Comparison of ENCODE assay signal across 8 mouse cellular contexts in genomic region chr11:120030145-120030901, GRCm38 (mm10). TPM values are rescaled to one million over a fixed set of nuclear protein-coding genes. Genes with fewer than 3 reads are reported as not detected.
DNase-seq lines count a peak whose midpoint lies in the region; ATAC-seq and TF ChIP-seq lines count a peak whose summit lies in the region.

No protein-coding gene starts in this region.

- TF ChIP-seq CTCF in CH12.LX (conservative IDR thresholded peaks at IDR 0.05 in 1 of 2, IDR thresholded peaks at IDR 0.05 in 1 of 2; ENCODE audit: low read depth in 2 of 2, low read length in 2 of 2): peak; percentile 57 to 91; a peak in 3 of 4 replicates

- H3K9me3 ChIP-seq in CH12.LX (replicated peaks; ENCODE audit: low read length): peaks cover 3% of the 10 kb centered on the region
- H3K9me3 ChIP-seq in hindbrain, embryonic 12.5 days (replicated peaks): no peaks in the 10 kb centered on the region
- H3K9me3 ChIP-seq in limb, embryonic 13.5 days: no peaks in the 10 kb centered on the region
- no peaks in the 10 kb centered on the region for H3K9me3 ChIP-seq in neural tube, embryonic 11.5 days (ENCODE audit: control insufficient read depth, low read length)

- DNase-seq in CH12.LX (ENCODE audit: extremely low read depth) (peak; percentile 58), MEL-GATA-1-ER (ENCODE audit: extremely low read depth, low read depth) (peak; percentile 14)
- peak; percentile 80 for DNase-seq in embryo, embryonic 10 days (ENCODE audit: low spot score)
- DNase-seq in neural tube, embryonic 11.5 days (ENCODE audit: low spot score): peak; percentile 73
- DNase-seq in urinary bladder, postnatal 25 days (ENCODE audit: low spot score): no peak
- no peak for DNase-seq in urinary bladder, adult 18-20 months (ENCODE audit: low spot score in 2 of 2)

- WGBS in hindbrain, embryonic 12.5 days: 33% methylated on average over 10 of the region's 10 CpGs
- WGBS in limb, embryonic 13.5 days: 37% methylated on average over 10 of the region's 10 CpGs
- WGBS in neural tube, embryonic 11.5 days: 40% methylated on average over 10 of the region's 10 CpGs

- no peak for TF ChIP-seq POLR2A in CH12.LX (IDR thresholded peaks at IDR 0.05; ENCODE audit: low read depth, low read length)

- in situ Hi-C loops in CH12.LX (cut with MboI; ENCODE audit: low pct_ligation_motif_present, low pct_unique_long_range_greater_than_20kb, low sequenced_read_pairs): no loop called here

- H3K9ac ChIP-seq in CH12.LX (ENCODE audit: insufficient read depth, low read depth): no peak overlapping the region
- no peak overlapping the region for H3K9ac ChIP-seq in hindbrain, embryonic 12.5 days
- H3K9ac ChIP-seq in limb, embryonic 13.5 days: no peak overlapping the region
- no peak overlapping the region for H3K9ac ChIP-seq in neural tube, embryonic 11.5 days (ENCODE audit: low read length)

- H3K79me2 ChIP-seq in CH12.LX (replicated peaks; ENCODE audit: control insufficient read depth, extremely low read depth, insufficient read depth, poor library complexity, severe bottlenecking): no peaks in the 10 kb centered on the region

- no peak overlapping the region for H3K4me2 ChIP-seq in CH12.LX (ENCODE audit: insufficient read depth, low read depth, poor library complexity, severe bottlenecking)
- no peak overlapping the region for H3K4me2 ChIP-seq in hindbrain, embryonic 12.5 days (replicated peaks)
- no peak overlapping the region for H3K4me2 ChIP-seq in limb, embryonic 13.5 days (replicated peaks)
- H3K4me2 ChIP-seq in neural tube, embryonic 11.5 days (ENCODE audit: low read depth): no peak overlapping the region

- peaks cover 38% of the 10 kb centered on the region for H3K27me3 ChIP-seq in CH12.LX (replicated peaks)
- no peaks in the 10 kb centered on the region for H3K27me3 ChIP-seq in hindbrain, embryonic 12.5 days
- no peaks in the 10 kb centered on the region for H3K27me3 ChIP-seq in limb, embryonic 13.5 days
- H3K27me3 ChIP-seq in neural tube, embryonic 11.5 days (ENCODE audit: control insufficient read depth, insufficient read depth, low read length): no peaks in the 10 kb centered on the region

- peak; percentile 85 for TF ChIP-seq RAD21 in CH12.LX (IDR thresholded peaks at IDR 0.05; ENCODE audit: low read depth, low read length)

- H3K4me3 ChIP-seq in CH12.LX (replicated peaks in 1 of 3; ENCODE audit: low read depth in 2 of 3, low read length in 2 of 3, poor library complexity in 1 of 3): no peak overlapping the region
- H3K4me3 ChIP-seq in hindbrain, embryonic 12.5 days: no peak overlapping the region
- no peak overlapping the region for H3K4me3 ChIP-seq in limb, embryonic 13.5 days
- no peak overlapping the region for H3K4me3 ChIP-seq in neural tube, embryonic 11.5 days (ENCODE audit: low read depth, low read length)

- H3K27ac ChIP-seq in CH12.LX (ENCODE audit: insufficient read depth, low read depth): no peak overlapping the region
- H3K27ac ChIP-seq in hindbrain, embryonic 12.5 days: no peak overlapping the region
- H3K27ac ChIP-seq in limb, embryonic 13.5 days: no peak overlapping the region
- H3K27ac ChIP-seq in neural tube, embryonic 11.5 days (ENCODE audit: low read depth, low read length): no peak overlapping the region

- TF ChIP-seq EP300 in CH12.LX (IDR thresholded peaks at IDR 0.05; ENCODE audit: low read length): no peak

- peak; percentile 63 for ATAC-seq in hindbrain, embryonic 12.5 days (ENCODE audit: low FRiP score)
- peak; percentile 45; the same call in 1 of the 2 replicates for ATAC-seq in limb, embryonic 13.5 days (ENCODE audit: low FRiP score, low read depth)
- no peak for ATAC-seq in neural tube, embryonic 11.5 days (ENCODE audit: insufficient read depth, low FRiP score, low TSS enrichment)

- dilution Hi-C loops in CH12.LX (cut with MboI; ENCODE audit: extremely low pct_ligation_motif_present, extremely low pct_unique_long_range_greater_than_20kb, low sequenced_read_pairs): no loop called here

- no peaks in the 10 kb centered on the region for H3K36me3 ChIP-seq in CH12.LX (replicated peaks in 1 of 2; ENCODE audit: control insufficient read depth in 1 of 2, insufficient read depth in 1 of 2, low read length in 1 of 2)
- H3K36me3 ChIP-seq in hindbrain, embryonic 12.5 days: no peaks in the 10 kb centered on the region
- no peaks in the 10 kb centered on the region for H3K36me3 ChIP-seq in limb, embryonic 13.5 days
- no peaks in the 10 kb centered on the region for H3K36me3 ChIP-seq in neural tube, embryonic 11.5 days (ENCODE audit: control insufficient read depth, insufficient read depth, low read length)

- H3K4me1 ChIP-seq in CH12.LX (ENCODE audit: control insufficient read depth in 1 of 2, insufficient read depth in 2 of 2): no peaks in the 10 kb centered on the region
- H3K4me1 ChIP-seq in hindbrain, embryonic 12.5 days: no peaks in the 10 kb centered on the region
- peaks cover 13% of the 10 kb centered on the region; the same call in 1 of the 2 replicates for H3K4me1 ChIP-seq in limb, embryonic 13.5 days
- 0 out of 2 replicates have a peak, but pooled peaks cover 2% of the 10 kb centered on the region for H3K4me1 ChIP-seq in neural tube, embryonic 11.5 days (ENCODE audit: control insufficient read depth, insufficient read depth, low read length)

TF ChIP-seq in CH12.LX, 34 proteins besides CTCF, POLR2A, EP300 and RAD21:
- TF ChIP-seq BHLHE40 (IDR thresholded peaks at IDR 0.05; ENCODE audit: low read depth, low read length) (no peak), ELF1 (IDR thresholded peaks at IDR 0.05; ENCODE audit: low read depth, low read length) (no peak), MYC (IDR thresholded peaks at IDR 0.05; ENCODE audit: low read depth, low read length) (0 out of 2 replicates have a peak, but pooled peaks have one; percentile 10), MAFK (IDR thresholded peaks at IDR 0.05; ENCODE audit: insufficient replicate concordance, low read length) (peak; percentile 73; the same call in 1 of the 2 replicates), ZC3H11A (IDR thresholded peaks at IDR 0.05; ENCODE audit: low read depth, low read length) (peak; percentile 47), ZNF384 (IDR thresholded peaks at IDR 0.05; ENCODE audit: low read depth, low read length) (no peak), IRF4 (IDR thresholded peaks at IDR 0.05; ENCODE audit: low read depth, low read length) (0 out of 2 replicates have a peak, but pooled peaks have one; percentile 17), MAZ (IDR thresholded peaks at IDR 0.05; ENCODE audit: low read depth, low read length) (peak; percentile 31; the same call in 1 of the 2 replicates), SIN3A (IDR thresholded peaks at IDR 0.05; ENCODE audit: low read length) (0 out of 2 replicates have a peak, but pooled peaks have one; percentile 47), USF1 (IDR thresholded peaks at IDR 0.05; ENCODE audit: low read depth, low read length) (no peak), SMC3 (IDR thresholded peaks at IDR 0.05; ENCODE audit: low read depth, low read length) (peak; percentile 93), NELFE (IDR thresholded peaks at IDR 0.05; ENCODE audit: low read depth, low read length) (peak; percentile 31; the same call in 1 of the 2 replicates), NRF1 (IDR thresholded peaks at IDR 0.05; ENCODE audit: low read depth, low read length) (0 out of 2 replicates have a peak, but pooled peaks have one; percentile 13)
TF ChIP-seq in CH12.LX: peak in this region for 9.

RNA-seq across cellular contexts. Expression of gene Aatk, which starts 16.6 kb away (rescaled TPM):
- total RNA-seq in CH12.LX (2012; rRNA removed): 0.08 and 0.17 TPM in 2 replicates
- total RNA-seq in CH12.LX (2014; rRNA removed): 0.07 and 0.19 TPM in 2 replicates
- 0.21 and 0.42 TPM in 2 replicates for polyA plus RNA-seq in CH12.LX (2012; ENCODE audit: insufficient read length, low read depth)
- polyA plus RNA-seq in hindbrain, embryonic 12.5 days (2016; fragmentation: Nextera tagmentation; extraction: Ambion mirVana): 12.6 and 13.5 TPM in 2 replicates
- 5.2 and 6.1 TPM in 2 replicates for polyA plus RNA-seq in limb, embryonic 13.5 days (2015; fragmentation: Nextera tagmentation; extraction: Ambion mirVana)
- polyA plus RNA-seq in neural tube, embryonic 11.5 days (2014; fragmentation: Nextera tagmentation; extraction: Ambion mirVana): 3.0 and 5.1 TPM in 2 replicates

RNA-seq across cellular contexts. Expression of gene Cep131, which starts 56.3 kb away (rescaled TPM):
- total RNA-seq in CH12.LX (2012; rRNA removed) (15.9 and 20.9 TPM in 2 replicates), CH12.LX (2014; rRNA removed) (1.7 and 2.3 TPM in 2 replicates)
- 10.2 and 12.7 TPM in 2 replicates for polyA plus RNA-seq in CH12.LX (2012; ENCODE audit: insufficient read length, low read depth)
- polyA plus RNA-seq in hindbrain, embryonic 12.5 days (2016; fragmentation: Nextera tagmentation; extraction: Ambion mirVana): 39.5 and 47.3 TPM in 2 replicates
- 27.3 and 29.0 TPM in 2 replicates for polyA plus RNA-seq in limb, embryonic 13.5 days (2015; fragmentation: Nextera tagmentation; extraction: Ambion mirVana)
- polyA plus RNA-seq in neural tube, embryonic 11.5 days (2014; fragmentation: Nextera tagmentation; extraction: Ambion mirVana): 28.4 and 32.2 TPM in 2 replicates

Comparison
In these comparisons a context has a peak if more than half of its experiments do, and no peak if none do; other contexts are left out.
1. DNase-seq: peak in CH12.LX (single experiment), MEL-GATA-1-ER (single experiment), embryo, embryonic 10 days (single experiment) and neural tube, embryonic 11.5 days (single experiment); none in urinary bladder, postnatal 25 days (single experiment) and urinary bladder, adult 18-20 months (0 of 2).